Mouse (Mus musculus): ENCODE measurements around the gene Homer1.

Gene Homer1

GRCm38 (mm10) chr13:93401947-93402346, 102.5 kb downstream of the Homer1 start:
- DNase-seq (ENCODE audit: low spot score): no peak

GRCm38 (mm10) chr13:93406855-93407254, 107.4 kb downstream of the Homer1 start:
- no peak for DNase-seq (ENCODE audit: low spot score)

GRCm38 (mm10) chr13:93410343-93410742, 110.9 kb downstream of the Homer1 start:
- no peak for DNase-seq (ENCODE audit: low spot score)

- DNase-seq (ENCODE audit: low spot score): no peak
These were observed 115.6 kb downstream of the Homer1 start for GRCm38 (mm10) chr13:93415055-93415454.

GRCm38 (mm10) chr13:93418292-93418691, 118.9 kb downstream of the Homer1 start:
- DNase-seq (ENCODE audit: low spot score): no peak

GRCm38 (mm10) chr13:93419779-93420178, 120.3 kb downstream of the Homer1 start:
- DNase-seq (ENCODE audit: low spot score): no peak

- DNase-seq (ENCODE audit: low spot score): no peak
These were observed 123.8 kb downstream of the Homer1 start for GRCm38 (mm10) chr13:93423224-93423623.

GRCm38 (mm10) chr13:93427920-93428876, 128.8 kb downstream of the Homer1 start:
- no peak for DNase-seq (ENCODE audit: low spot score)

GRCm38 (mm10) chr13:93429205-93429604, 129.8 kb downstream of the Homer1 start:
- DNase-seq (ENCODE audit: low spot score): no peak

GRCm38 (mm10) chr13:93440167-93440566, 140.7 kb downstream of the Homer1 start:
- DNase-seq (ENCODE audit: low spot score): no peak

- no peak for DNase-seq (ENCODE audit: low spot score)
These were observed 153.8 kb downstream of the Homer1 start for GRCm38 (mm10) chr13:93453275-93453674.
